Mouse (Mus musculus) megakaryocyte-erythroid progenitor cell, adult 5-6 weeks (primary cell): Measurements from ENCODE around the gene Ankrd28. TPM values are rescaled to one million over a fixed set of nuclear protein-coding genes. Genes with fewer than 3 reads are reported as not detected.

Experiments used
- ATAC-seq: replicated peaks from 2 replicates; pipeline ENCODE4 v1.8.0; 2016; ENCODE audit warnings: mild to moderate bottlenecking, inconsistent platforms; ENCODE audit not compliant: severe bottlenecking, poor library complexity, low FRiP score, low TSS enrichment
- total RNA-seq, 2 experiments: library from RNA; stranded (forward) in 1 of 2; stranded (reverse) in 1 of 2; fragments of 200-1000, 215-1000 nt in 1 of 2; fragments of >200 nt in 1 of 2; fragmentation: Nextera tagmentation in 1 of 2; gene quantifications; 2 replicates each; pipeline ENCODE4 v1.2.3; 2014 to 2017

Gene Ankrd28
- total RNA-seq, 2 experiments from 2014 or later, result 27.0 to 37.4 TPM

DNA sequence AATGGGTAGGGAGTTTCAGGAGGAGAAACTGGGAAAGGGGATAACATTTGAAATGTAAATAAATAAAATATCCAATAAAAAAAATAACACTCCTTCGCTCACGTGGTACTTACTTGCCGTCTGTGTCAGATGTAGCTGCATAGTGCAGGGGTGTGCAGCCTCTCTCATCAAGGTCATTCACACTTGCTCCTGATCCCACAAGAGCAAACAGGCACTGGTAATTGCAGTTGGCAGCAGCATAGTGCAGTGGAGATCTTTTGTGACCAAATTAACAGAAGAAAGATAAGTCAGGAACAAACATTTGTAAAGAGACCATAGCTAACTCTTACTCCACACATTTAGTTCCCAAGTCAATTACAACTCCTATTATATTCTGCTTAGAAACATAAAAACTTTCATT is 102.9 kb downstream of the Ankrd28 start:
- no peak for ATAC-seq

DNA sequence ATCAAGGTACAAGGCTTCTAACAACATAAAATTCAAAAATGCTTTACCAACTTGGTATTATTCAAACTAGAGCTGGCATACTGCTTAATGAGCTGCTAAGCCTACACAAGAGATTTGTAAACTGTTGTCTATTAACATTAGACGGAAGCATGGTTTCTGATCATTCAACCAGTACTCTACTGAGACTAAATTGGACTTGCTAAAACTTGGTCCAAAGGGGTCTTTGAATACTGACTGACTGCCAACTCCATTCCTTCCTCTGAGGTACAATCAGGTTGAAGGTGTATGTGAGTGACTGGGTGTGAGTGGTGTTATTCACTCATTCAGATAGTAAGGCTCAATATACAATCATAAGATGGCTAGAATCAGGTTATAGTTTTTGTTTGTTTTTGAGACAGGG is 107.7 kb downstream of the Ankrd28 start:
- no peak for ATAC-seq

DNA sequence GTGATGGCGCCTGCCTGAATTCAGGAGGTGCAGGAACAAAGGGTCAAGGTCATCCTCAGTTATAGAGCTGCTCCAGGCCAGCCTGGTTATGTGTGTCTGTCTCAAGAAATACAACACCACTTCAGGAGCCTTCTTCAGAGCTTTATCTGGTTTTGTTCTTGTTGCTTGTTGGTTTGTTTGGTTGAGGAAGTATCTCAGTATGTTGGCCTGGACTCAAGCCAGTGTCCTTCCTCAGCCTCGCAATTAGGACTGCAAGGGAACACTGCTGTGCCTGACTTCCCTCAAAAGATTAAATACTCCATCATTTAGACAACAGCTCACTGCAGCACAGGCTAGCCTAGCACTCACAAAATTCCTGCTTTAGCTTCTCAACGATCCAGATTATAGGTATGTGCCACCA is 109.2 kb downstream of the Ankrd28 start:
- no peak for ATAC-seq

DNA sequence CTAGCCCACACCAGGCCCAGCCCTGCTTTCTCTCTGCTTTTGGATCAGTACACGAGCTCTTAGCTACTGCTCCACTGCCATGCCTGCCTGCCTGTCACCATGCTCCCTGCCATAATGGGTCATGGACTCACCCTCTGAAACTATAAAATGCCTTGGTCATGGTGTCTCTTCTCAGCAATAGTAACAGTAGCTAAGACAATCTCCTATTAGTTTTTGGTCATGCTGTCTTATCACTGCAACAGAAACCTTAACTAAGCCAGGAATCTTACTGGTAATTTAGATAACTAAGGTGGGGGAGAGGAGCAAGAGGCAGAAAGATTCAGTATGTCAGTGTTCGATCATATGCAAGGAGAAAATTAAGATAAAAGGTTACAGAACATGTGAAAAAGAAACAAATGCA is 112.1 kb downstream of the Ankrd28 start:
- ATAC-seq, result peak; percentile 73

DNA sequence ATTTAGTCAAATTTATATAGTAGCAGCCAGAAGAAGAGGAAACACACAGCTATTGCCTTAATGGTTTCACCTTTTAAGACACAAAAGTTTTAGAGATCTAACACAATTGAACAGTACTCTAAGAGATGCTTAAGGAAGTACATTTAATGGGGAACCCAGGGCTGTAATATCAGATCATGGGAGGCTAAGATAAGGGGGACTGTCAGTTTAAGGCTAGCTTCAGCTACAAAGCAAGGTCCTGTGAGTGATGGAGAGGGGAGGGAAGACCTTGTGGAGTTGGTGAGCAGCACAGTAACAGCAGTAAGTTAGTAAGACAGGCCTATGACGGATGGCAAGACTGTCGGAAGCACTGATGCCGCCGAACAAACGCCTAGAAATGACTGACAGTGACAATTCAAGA is 113.1 kb downstream of the Ankrd28 start:
- ATAC-seq, result 0 out of 2 replicates have a peak, but pooled peaks have one; percentile 32

DNA sequence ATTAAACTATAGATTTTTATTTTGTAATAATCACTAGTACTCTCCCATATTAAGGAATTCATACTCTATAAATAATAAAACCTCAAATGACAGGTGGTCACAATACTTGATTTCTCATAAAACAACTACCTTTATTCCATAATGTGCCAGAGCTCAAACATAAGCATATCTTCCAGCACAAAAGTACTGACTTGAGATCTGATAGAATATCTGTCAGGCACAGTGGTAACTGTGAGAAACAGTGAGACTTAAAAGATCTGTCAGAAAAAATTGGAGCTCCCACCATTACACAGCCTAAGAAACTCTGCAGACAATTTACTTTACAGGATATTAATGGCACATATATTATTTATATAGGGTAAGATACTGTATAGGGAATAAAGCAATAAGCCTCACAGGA is 114.8 kb downstream of the Ankrd28 start:
- no peak for ATAC-seq

DNA sequence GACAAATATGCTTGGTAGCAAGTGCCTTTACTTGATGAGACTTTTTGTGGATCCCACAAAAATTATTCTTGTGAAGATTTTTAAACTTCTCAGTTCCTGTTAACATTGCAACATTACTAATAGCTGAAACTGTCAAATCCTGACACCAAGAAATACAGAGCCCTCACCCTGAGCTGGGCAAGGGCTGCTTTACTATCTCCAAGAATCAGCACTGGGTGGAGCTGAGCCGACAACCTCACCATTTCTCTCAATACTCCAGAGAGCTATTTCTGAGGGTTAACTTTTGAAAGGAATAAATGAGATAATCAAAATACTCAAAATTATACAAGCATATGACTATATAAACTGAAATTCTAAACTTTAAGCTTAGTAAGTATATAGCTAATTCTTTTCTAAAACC is 121.1 kb downstream of the Ankrd28 start:
- peak; percentile 71; the same call in 1 of the 2 replicates for ATAC-seq

DNA sequence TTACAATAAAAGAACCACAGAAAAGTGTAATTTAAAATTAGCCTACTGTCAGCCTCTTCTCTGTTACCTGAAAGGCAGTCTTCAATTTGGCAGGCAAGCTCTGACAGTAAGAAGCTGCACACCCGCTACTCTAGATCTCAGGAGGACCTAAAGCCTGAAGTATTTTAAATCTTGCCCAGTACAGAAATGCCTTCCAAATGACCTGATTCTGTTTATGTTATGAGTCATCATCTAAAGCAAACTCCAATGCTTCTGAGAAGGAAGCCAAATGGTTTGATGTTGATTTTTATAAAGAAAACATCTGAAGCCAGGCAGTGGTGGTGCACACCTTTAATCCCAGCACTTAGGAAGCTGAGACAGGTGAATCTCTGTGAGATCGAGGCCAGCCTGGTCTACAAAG is 130.1 kb downstream of the Ankrd28 start:
- ATAC-seq, result no peak

DNA sequence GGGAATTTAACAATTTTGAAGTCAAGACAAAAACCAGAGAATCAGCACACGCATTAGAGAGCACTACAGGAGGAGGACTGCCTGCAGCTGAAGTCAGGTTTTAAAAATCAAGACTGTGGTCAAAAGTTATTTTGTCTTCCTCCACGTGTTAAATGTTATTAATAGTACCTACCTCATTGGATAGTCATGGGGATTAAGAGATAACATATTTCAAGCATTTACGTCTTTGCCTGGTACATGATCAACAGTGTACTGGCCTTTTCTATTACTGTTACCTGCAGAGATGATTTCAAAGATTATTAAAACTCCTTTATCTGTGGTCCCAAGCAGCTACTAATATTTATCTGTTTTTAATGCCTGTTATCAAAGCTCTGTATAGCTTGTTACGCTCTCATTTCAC is 132.7 kb downstream of the Ankrd28 start:
- no peak for ATAC-seq

DNA sequence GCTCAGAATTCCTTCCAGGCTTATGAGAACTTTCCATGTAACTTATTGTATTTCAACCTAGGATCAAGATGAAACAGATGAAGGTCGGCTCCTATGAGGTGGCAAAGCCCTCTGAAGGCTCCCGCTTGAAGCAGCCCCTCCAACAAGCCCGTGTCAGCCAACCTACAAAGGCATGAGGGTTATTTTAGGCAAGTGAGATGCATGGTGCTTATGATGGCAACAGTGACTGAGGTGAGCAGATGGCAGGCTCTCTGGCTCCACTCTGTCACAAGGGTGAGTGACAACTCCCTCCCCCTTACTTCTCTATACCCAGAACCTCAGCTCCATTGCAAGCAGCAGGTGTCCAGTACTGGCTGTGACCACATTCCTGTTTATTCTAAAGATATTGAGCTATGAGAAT is 133.1 kb downstream of the Ankrd28 start:
- no peak for ATAC-seq

DNA sequence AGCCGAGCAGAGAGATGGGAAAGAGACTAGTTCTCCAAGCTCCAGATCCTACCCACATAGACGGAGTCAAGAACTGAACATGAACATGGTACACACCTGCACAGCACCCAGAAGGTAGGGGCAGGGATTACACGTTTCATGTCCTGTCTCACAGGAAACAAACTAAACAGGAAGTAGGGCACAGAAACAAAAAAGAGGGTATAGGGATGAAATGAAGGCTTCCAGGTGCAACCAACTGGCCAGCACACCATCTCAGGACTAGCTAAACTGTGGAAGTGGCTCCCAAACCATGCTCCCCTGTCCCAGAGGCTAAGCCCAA is 133.5 kb downstream of the Ankrd28 start:
- ATAC-seq, result no peak

DNA sequence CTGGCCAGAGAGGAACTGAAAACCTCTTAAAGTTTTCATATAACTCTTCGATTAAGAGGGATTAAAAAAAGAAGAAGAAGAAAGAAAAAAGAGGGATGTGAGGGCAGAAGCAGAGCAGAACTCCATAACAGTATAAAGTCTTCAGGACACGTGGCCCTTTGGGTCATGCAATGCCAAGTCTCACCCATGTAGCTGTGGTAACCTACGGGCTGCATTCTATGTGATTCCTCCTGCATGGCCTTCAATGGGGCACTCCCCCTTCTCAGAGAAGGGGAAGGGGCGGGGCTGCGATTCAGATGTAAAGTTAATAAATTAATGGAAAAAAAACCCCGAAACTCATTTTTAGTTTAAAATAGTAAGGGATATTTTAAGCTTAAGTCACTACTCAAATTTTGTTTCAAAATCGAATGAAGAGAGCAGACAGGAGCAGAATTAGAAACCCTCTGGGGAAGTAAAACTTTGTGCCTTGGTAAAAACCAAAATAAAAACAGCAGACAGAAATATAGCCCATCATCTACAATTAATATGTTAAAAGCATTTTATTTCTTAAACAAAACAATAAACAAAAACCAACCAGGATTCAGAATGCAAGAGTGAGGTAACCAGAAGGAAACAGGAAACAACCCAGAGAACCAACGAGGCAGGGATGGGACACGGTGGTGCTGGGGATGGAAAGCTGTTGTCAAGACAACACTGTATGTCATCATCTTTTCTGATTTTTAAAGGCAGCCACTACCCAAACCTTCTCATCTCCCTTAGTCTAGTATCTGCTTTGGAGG is 134.1 kb downstream of the Ankrd28 start:
- no peak for ATAC-seq

DNA sequence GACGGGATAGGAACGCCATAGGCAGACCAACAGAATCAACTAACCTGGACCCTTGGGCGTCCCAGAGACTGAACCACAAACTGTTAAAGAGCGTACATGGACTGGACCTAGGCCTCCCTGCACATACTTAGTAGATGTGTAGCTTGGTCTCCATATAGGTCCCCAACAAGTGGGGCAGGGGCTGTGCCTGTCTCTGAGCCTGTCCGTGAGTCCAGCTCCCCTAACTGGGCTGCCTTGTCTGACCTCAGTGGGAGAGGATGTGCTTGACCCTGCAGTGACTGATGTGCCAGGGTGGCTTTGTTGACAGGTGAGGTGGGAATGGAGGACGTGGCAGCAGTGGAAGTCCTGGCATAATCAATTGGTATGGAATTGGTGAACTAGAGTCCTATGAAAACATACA is 137.9 kb downstream of the Ankrd28 start:
- no peak for ATAC-seq

DNA sequence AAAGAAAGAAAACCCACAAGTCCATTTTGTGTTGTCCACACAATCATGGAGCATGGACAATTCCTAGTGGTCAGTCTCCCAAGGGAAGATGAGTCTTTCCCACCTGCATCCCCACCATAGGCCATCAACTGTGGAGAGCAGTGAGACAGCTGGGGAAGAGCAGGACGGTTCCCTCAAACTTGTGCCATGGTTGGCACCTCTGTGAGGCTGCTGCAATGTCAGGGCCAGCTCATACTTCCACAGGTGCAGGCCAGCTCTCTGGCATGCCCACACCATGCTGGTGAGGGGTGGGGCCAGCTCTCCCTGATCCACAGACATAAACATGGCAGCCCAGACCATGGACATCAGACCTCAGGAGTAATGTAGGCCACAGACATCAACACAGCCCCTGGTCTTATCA is 144.2 kb downstream of the Ankrd28 start:
- ATAC-seq, result no peak

DNA sequence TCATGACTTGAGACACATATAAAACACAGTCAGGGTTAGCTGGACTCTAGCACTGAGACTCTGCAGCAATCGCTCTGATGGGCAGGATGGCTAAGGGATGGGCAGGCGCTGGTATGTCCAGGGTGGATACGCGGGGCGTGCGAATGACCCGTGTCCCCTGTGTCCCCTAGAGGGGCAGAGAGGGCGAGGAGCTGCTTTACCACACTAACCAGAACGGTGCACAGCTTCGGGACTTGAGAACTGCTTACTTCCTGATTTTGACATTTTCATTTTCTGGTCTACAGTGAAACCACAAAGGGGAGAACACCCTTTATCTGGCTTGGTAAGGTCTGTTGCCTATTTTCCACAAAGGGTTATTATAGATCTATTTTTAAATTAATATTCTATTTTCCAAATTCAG is 144.8 kb downstream of the Ankrd28 start:
- ATAC-seq, result 0 out of 2 replicates have a peak, but pooled peaks have one; percentile 25

DNA sequence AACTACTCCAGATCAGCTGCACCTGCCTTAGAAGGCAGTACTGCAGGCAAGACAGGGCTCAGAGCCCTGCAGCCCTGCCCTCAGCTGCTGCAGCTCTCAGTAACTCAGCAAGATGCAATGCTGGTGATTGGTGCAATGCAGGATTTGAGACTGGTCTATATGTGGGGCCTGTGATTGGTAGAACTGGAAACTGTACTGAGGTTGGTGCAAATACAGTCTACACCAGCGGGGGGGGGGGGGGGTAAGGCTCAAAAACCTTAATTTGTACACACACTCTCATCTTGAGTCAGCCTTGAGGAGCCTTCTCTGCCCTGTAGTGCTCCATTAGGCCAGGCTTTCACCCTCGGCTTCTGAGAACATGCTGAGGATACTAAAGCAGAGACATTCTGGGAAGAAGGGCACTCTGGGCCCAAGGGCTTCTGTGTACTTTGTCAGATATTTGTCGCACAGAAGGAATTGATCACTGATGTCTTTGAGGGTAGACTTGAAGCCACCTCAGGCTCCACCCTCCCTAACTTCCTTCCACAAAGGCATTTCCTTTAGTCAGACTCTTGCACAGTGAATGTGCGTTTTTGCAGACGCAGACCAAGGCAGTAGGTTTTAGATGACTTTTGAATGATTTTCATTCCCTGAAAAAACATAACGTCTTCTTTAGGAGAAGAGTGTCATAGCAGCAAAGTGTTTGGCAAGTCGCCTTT is 146.0 kb downstream of the Ankrd28 start:
- ATAC-seq, result 0 out of 2 replicates have a peak, but pooled peaks have one; percentile 23

DNA sequence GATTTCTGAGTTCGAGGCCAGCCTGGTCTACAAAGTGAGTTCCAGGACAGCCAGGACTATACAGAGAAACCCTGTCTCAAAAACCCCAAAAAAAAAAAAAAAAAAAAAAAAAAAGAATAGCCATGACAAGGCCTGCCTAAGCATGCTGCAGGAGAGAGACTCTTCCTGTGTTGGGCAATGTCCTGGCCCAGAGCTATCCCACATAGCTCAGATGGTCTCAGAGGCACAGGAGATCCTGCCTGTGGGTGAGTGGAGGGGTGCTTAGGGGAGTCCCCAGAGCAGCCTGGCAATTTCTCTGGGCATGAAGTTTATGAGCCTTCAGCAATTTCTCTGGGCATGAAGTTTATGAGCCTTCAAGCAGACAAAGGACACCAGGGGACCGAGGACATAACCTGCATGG is 146.8 kb downstream of the Ankrd28 start:
- no peak for ATAC-seq

DNA sequence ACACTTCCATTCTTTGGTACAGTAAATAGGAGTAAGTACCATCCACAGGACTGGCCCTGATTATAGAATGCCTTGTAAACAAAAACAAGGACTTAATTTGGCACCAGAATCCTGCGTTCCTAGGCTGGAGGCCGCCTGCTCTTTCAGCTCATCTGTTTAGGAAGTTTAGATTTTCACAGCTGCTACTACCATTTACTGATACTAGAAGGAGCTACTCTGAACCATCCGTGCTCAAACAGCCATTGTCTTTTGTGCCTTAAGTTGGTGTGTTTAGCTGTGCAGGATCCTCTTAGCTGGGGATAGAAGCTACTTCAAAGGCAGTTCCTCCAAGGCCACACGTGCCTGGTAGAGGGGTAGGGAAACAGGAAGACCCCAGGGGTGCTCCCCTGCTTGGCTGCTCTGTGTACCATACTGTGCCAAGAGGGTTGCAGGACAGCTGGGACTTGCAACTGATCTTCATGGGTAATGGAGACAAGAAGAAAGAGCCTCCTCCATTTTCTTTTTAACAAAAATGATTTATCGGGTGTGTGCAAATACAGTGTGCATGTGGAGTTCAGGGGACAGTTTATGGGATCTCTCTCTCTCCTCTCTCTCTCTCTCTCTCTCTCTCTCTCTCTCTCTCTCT is 148.4 kb downstream of the Ankrd28 start:
- no peak for ATAC-seq

DNA sequence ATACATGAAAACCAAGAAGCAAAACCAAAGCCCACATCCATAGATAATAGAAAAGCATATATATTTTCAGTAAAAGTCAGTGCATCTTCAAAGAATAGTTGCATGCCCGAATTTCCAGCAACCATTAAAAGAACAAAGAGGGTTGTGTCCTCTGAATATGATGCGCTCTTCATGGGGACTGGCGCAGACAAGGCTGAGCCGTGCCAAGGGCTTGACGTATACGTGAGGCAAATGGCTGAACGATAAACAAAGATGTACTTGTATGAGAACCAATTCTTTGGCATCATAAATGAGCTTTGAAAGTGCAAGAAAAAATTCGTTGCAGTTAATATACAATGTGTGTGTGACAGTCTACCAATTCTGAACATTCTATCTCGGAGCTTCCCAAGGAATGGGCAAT is 149.2 kb downstream of the Ankrd28 start:
- ATAC-seq, result no peak

DNA sequence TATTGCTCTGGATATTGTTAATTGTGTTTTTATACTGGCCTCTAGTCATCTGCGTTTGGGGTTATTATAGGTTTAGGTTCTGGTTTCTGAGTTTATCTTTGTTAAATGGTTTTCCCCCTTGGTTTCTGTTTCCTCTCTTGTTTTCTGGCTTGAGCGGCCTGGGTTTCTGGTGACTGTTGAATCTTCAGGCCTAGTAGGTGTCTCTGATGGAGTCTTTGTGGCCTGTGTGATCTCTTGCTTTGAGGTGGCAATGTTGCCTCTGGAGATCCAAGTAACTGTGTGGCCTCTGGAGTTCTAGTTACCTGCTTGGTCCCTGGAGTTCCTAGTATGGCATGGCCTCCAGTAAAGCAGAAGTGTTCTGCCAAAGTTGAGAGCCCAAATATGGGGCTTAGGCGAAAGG is 149.8 kb downstream of the Ankrd28 start:
- ATAC-seq, result no peak
